Mouse (Mus musculus) midbrain, embryonic 15.5 days (tissue): ENCODE data around the gene Alyref. TPM values are rescaled to one million over a fixed set of nuclear protein-coding genes. Genes with fewer than 3 reads are reported as not detected.

Experiments used
- microRNA-seq: library from miRNA; unstranded; fragments of <30 nt; microRNA quantifications from one replicate; pipeline ENCODE4, GENCODE M21; 2016
- polyA plus RNA-seq: library from polyadenylated mRNA; unstranded; fragments of >200 nt; fragmentation: Nextera tagmentation; extraction: Ambion mirVana; gene quantifications from 2 replicates; pipeline ENCODE4 v1.2.1, GENCODE M21; 2015

Gene Alyref
- polyA plus RNA-seq, 1 experiment from 2014 or later: 233 TPM

Small RNA genes within 50 kb of the gene (microRNA-seq; reads per million reads assigned to microRNA genes)
- gene Mir6936: not detected

Other genes starting within 250 kb of the Alyref start
- 4,418 and 4,467 TPM in 2 replicates for gene Actg1, start 249.8 kb downstream of the Alyref start, polyA plus RNA-seq
- 0.84 and 1.4 TPM in 2 replicates for gene Fscn2, start 236.8 kb downstream of the Alyref start, polyA plus RNA-seq
- 124 TPM in 2 replicates for gene Faap100, start 219.6 kb downstream of the Alyref start, polyA plus RNA-seq
- gene Nploc4, start 160.7 kb downstream of the Alyref start, polyA plus RNA-seq: 34.2 and 39.1 TPM in 2 replicates
- not detected in 2 replicates for gene Tspan10, start 155.7 kb downstream of the Alyref start, polyA plus RNA-seq
- gene Pde6g, start 144.9 kb downstream of the Alyref start, polyA plus RNA-seq: 0.39 and 0.52 TPM in 2 replicates
- 9.8 and 11.4 TPM in 2 replicates for gene Oxld1, start 140.3 kb downstream of the Alyref start, polyA plus RNA-seq
- gene Ccdc137, start 140.2 kb downstream of the Alyref start, polyA plus RNA-seq: 27.9 and 28.1 TPM in 2 replicates
- 63.0 and 64.1 TPM in 2 replicates for gene Arl16, start 130.8 kb downstream of the Alyref start, polyA plus RNA-seq
- 112 and 115 TPM in 2 replicates for gene Mrpl12, start 113.8 kb downstream of the Alyref start, polyA plus RNA-seq
- gene Slc25a10, start 106.5 kb downstream of the Alyref start, polyA plus RNA-seq: 28.6 and 29.2 TPM in 2 replicates
- 0.17 and 0.19 TPM in 2 replicates for gene Gcgr, start 67.7 kb downstream of the Alyref start, polyA plus RNA-seq
- gene Mcrip1, start 48.6 kb downstream of the Alyref start, polyA plus RNA-seq: 249 and 264 TPM in 2 replicates
- gene Ppp1r27, start 47.2 kb downstream of the Alyref start, polyA plus RNA-seq: not detected in 2 replicates
- gene P4hb, start 25.1 kb downstream of the Alyref start, polyA plus RNA-seq: 256 and 259 TPM in 2 replicates
- gene Arhgdia, start 16.7 kb downstream of the Alyref start, polyA plus RNA-seq: 458 and 487 TPM in 2 replicates
- 200 and 205 TPM in 2 replicates for gene Anapc11, start 56 bp upstream of the Alyref start, polyA plus RNA-seq
- gene Npb, start 10.1 kb upstream of the Alyref start, polyA plus RNA-seq: 0.59 and 1.3 TPM in 2 replicates
- 222 and 233 TPM in 2 replicates for gene Pcyt2, start 19.6 kb upstream of the Alyref start, polyA plus RNA-seq
- gene Sirt7, start 26.9 kb upstream of the Alyref start, polyA plus RNA-seq: 45.8 and 48.2 TPM in 2 replicates
- gene Mafg, start 35.2 kb upstream of the Alyref start, polyA plus RNA-seq: 42.0 and 45.2 TPM in 2 replicates
- 18.2 and 21.2 TPM in 2 replicates for gene Pycr1, start 45.4 kb upstream of the Alyref start, polyA plus RNA-seq
- gene Myadml2, start 49.8 kb upstream of the Alyref start, polyA plus RNA-seq: 0.90 and 1.2 TPM in 2 replicates
- 1.4 and 1.8 TPM in 2 replicates for gene Notum, start 62.8 kb upstream of the Alyref start, polyA plus RNA-seq
- 149 and 158 TPM in 2 replicates for gene Aspscr1, start 74.6 kb upstream of the Alyref start, polyA plus RNA-seq
- gene Cenpx, start 115.4 kb upstream of the Alyref start, polyA plus RNA-seq: 95.6 and 99.7 TPM in 2 replicates
- 82.6 and 89.9 TPM in 2 replicates for gene Lrrc45, start 115.6 kb upstream of the Alyref start, polyA plus RNA-seq
- gene Rac3, start 123.1 kb upstream of the Alyref start, polyA plus RNA-seq: 560 and 572 TPM in 2 replicates
- gene Dcxr, start 128.9 kb upstream of the Alyref start, polyA plus RNA-seq: 6.8 and 7.9 TPM in 2 replicates
- gene Cbr2, start 133.7 kb upstream of the Alyref start, polyA plus RNA-seq: 1.2 and 2.2 TPM in 2 replicates
- gene Hmga1b, start 164.4 kb upstream of the Alyref start, polyA plus RNA-seq: 1.7 and 2.9 TPM in 2 replicates
- gene Rfng, start 185.8 kb upstream of the Alyref start, polyA plus RNA-seq: 137 and 138 TPM in 2 replicates
- 296 and 300 TPM in 2 replicates for gene Gps1, start 185.9 kb upstream of the Alyref start, polyA plus RNA-seq
- gene Dus1l, start 198.0 kb upstream of the Alyref start, polyA plus RNA-seq: 48.2 and 48.5 TPM in 2 replicates
- 102 and 107 TPM in 2 replicates for gene Fasn, start 226.2 kb upstream of the Alyref start, polyA plus RNA-seq